Mouse (Mus musculus) megakaryocyte, embryonic 14.5 days (primary cell): ENCODE data around the gene Rfx8.

Source experiments
- FLI1 ChIP-seq: IDR thresholded peaks from 2 replicates; pipeline ENCODE4 v1.6.1; 2012; ENCODE audit warnings: low read length, inconsistent platforms, mixed read lengths
- GATA1 ChIP-seq: IDR thresholded peaks from 3 replicates; pipeline ENCODE4 v1.6.1; 2012; ENCODE audit warnings: mixed read lengths, low read length, inconsistent platforms, borderline replicate concordance

DNA sequence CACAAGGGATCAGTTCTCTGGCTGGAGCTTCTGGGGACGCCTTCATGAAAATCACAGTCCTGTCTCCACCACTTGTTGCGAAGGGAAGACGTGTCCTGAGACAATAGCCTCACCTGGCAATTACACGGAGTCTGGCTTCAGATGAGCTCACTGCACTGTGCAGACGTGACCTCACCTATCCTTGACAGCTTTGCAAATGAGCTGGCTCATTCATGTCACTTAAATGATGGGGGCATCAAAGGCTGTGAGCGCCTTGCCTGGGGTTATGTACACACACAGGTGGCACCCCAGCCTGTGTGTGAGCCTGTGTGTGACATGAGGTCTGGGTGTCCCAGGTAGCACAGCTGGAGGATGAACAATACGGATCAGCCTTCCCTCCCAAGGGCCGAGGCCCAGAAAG lies 41.9 kb downstream of the Rfx8 start:
- TF ChIP-seq GATA1, result no peak
- no peak for TF ChIP-seq FLI1
